Mouse (Mus musculus) adrenal gland, adult 10 weeks (tissue): ENCODE measurements around the gene Matn4. TPM values are rescaled to one million over a fixed set of nuclear protein-coding genes. Genes with fewer than 3 reads are reported as not detected.

Experiments used
- polyA plus RNA-seq: library from polyadenylated mRNA; stranded (reverse); fragments of 350-450 nt; fragmentation: Illumina TruSeq; extraction: RNeasy Lipid Tissue Mini Kit (QIAGEN cat#74804); gene quantifications from one replicate; pipeline ENCODE4 v1.2.3, GENCODE M21; 2014; ENCODE audit warnings: low read depth, low replicate concordance

Gene Matn4
- not detected for polyA plus RNA-seq

DNA sequence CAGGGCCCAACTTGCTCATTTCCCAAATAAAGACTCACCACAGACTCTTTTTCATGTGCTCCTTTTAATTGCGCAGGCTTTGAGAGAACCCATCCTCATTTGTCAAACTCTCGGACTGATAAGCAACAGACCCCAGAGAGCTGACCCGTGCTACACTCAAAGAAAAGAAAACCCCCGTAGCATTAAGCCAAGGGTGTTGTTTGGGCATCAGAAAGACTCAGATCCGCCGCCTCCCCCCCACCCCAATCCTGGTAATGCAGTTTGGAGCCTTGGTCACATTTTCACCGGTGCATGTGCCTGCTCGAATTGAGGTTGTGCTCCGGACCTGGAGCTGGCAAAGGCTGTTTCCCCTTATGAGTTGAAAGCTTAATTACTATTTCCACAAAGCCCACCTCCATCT, at the start of gene Matn4:
TSS of gene Matn4 (minus strand) at position 101 of the 400 bp plus-strand sequence.

DNA sequence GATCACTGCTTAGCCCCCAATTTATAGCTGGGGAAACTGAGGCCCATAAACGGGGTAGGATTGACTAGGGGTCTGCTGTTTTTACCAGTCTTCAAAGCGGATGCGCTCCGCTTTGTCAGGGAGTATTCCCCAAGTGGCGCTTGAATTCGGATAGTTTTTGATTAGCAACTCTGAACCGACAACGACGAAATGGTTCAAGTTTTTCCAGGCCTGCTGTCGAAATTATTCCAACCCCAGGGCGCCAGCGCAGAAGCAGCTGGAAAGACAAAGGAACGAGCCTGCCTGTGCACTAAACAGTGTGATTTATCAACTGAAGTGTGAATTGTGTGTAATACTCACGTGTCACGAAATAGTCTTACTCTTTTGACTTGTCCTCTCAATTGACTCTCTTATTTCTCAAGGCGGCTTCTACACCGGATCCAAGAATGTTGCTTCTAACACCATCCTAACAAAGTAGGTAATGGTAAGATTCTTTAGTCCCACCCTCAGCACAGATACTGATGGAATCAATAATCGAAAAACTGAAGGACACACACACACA, 38.6 kb upstream of the Matn4 start, which contains the start of gene Sdc4:
TSS of gene Sdc4 (minus strand) at position 428 of the 541 bp plus-strand sequence.

DNA sequence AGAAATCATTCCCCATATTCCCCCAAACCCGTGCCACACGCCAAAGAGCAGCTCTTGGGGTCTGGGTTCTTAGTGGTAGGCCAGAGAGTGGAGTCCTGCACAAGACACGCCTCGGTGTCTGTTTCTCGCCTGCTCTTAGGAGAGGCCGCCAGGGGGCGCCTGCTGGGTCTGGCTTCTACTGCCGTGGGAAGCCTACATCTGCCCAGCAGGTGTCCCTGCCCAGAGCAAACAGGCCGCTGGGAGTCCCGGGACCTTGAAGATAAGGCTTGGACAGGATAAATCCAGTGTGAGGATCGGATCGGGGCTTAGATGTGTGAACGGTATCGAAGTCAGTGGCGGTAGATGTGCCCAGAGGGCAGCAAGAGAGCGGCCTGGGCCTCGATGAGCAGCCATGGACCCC, 2.1 kb downstream of the Matn4 start, which contains the start of gene Rbpjl:
TSS of gene Rbpjl (plus strand) at position 236 of the 400 bp plus-strand sequence.

DNA sequence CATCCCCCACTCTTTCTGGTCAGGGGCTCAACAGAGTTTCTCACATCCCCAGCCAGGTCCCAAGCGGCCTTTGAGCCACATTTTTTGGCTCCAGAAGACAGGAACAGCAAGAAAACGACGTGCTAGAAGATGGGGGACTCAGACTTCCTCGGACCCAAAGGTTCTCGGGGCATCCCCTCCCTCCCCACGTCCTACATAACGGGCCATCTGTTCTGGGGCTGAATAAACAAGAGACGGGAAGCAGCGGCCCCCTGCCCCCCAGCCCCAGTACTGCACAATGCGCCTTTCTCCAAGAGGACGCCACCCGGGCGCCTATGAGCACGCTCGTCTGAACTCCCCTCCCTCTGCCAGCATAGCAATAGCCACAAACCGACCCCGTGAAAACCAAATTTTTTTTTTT, 15.9 kb downstream of the Matn4 start, which contains the start of gene Slpi:
TSS of gene Slpi (minus strand) at position 76 of the 400 bp plus-strand sequence.

Other genes starting within 250 kb of the Matn4 start
- gene Kcns1, start 234.0 kb downstream of the Matn4 start, polyA plus RNA-seq, result not detected
- gene Wfdc5, start 222.4 kb downstream of the Matn4 start, polyA plus RNA-seq, result not detected
- not detected for gene Wfdc12, start 214.6 kb downstream of the Matn4 start, polyA plus RNA-seq
- not detected for gene Wfdc15a, start 205.0 kb downstream of the Matn4 start, polyA plus RNA-seq
- gene Wfdc15b, start 183.5 kb downstream of the Matn4 start, polyA plus RNA-seq, result not detected
- not detected for gene Svs2, start 166.7 kb downstream of the Matn4 start, polyA plus RNA-seq
- gene Svs3b, start 148.5 kb downstream of the Matn4 start, polyA plus RNA-seq, result not detected
- gene Svs4, start 126.7 kb downstream of the Matn4 start, polyA plus RNA-seq, result not detected
- not detected for gene Svs3a, start 115.9 kb downstream of the Matn4 start, polyA plus RNA-seq
- not detected for gene Svs6, start 88.4 kb downstream of the Matn4 start, polyA plus RNA-seq
- not detected for gene Svs5, start 72.4 kb downstream of the Matn4 start, polyA plus RNA-seq
- gene Slpi, start 16.1 kb downstream of the Matn4 start, polyA plus RNA-seq, result not detected
- gene Rbpjl, start 2.0 kb downstream of the Matn4 start, polyA plus RNA-seq, result not detected
- gene Sdc4, start 38.7 kb upstream of the Matn4 start, polyA plus RNA-seq, result 55.2 TPM
- 7.6 TPM for gene Sys1, start 51.8 kb upstream of the Matn4 start, polyA plus RNA-seq
- not detected for gene Gm20458, start 55.8 kb upstream of the Matn4 start, polyA plus RNA-seq
- not detected for gene Trp53tg5, start 68.6 kb upstream of the Matn4 start, polyA plus RNA-seq
- gene Dbndd2, start 80.9 kb upstream of the Matn4 start, polyA plus RNA-seq, result 3.4 TPM
- gene Pigt, start 92.4 kb upstream of the Matn4 start, polyA plus RNA-seq, result 7.0 TPM
- gene Wfdc2, start 157.3 kb upstream of the Matn4 start, polyA plus RNA-seq, result not detected
- gene Spint3, start 168.3 kb upstream of the Matn4 start, polyA plus RNA-seq, result not detected
- not detected for gene Wfdc6a, start 180.3 kb upstream of the Matn4 start, polyA plus RNA-seq
- not detected for gene Eppin, start 188.4 kb upstream of the Matn4 start, polyA plus RNA-seq
- gene Wfdc6b, start 208.4 kb upstream of the Matn4 start, polyA plus RNA-seq, result not detected
- not detected for gene Wfdc8, start 208.5 kb upstream of the Matn4 start, polyA plus RNA-seq
- not detected for gene Wfdc16, start 233.6 kb upstream of the Matn4 start, polyA plus RNA-seq